Mouse (Mus musculus): ENCODE measurements around the gene Keap1. TPM values are rescaled to one million over a fixed set of nuclear protein-coding genes. Genes with fewer than 3 reads are reported as not detected.
"Not testable (repeated sequence)": the region's sequence is repeated elsewhere in the genome, so short reads cannot be mapped to it uniquely, and the experiment has no call there.

Gene Keap1
- total and polyA plus RNA-seq, 2 experiments from 2014 or later, result 67.0 to 72.7 TPM

- 18% methylated on average over 17 of the region's 19 CpGs for WGBS
- Histone ChIP-seq H3K4me1 (ENCODE audit: insufficient read depth) (peaks cover 4% of the 10 kb centered on the region; the same call in 1 of the 2 replicates), H3K27ac (ENCODE audit: low read depth, low read length) (peak overlapping the region; percentile 75), H3K9ac (peak overlapping the region; percentile 75), H3K36me3 (ENCODE audit: insufficient read depth) (peaks cover 15% of the 10 kb centered on the region; the same call in 1 of the 2 replicates), H3K4me3 (ENCODE audit: low read depth, low read length) (peak overlapping the region; percentile 72), H3K4me2 (ENCODE audit: low read depth) (peak overlapping the region; percentile 85), H3K9me3 (ENCODE audit: low read length) (no peaks in the 10 kb centered on the region), H3K27me3 (ENCODE audit: insufficient read depth, low read length) (no peaks in the 10 kb centered on the region)
- peak; percentile 91 for ATAC-seq
- no peak for TF ChIP-seq CTCF (IDR thresholded peaks at IDR 0.05; ENCODE audit: low read depth)
- DNase-seq, result peak; percentile 81
Measured at GRCm38 (mm10) chr9:21196521-21197433, 42.4 kb downstream of the Keap1 start.

GRCm38 (mm10) chr9:21195736-21196505 is 43.2 kb downstream of the Keap1 start:
- H3K36me3 ChIP-seq (ENCODE audit: insufficient read depth); H3K27me3 ChIP-seq (ENCODE audit: insufficient read depth, low read length); H3K9me3 ChIP-seq (ENCODE audit: low read length); H3K4me1 ChIP-seq (ENCODE audit: insufficient read depth); H3K27ac ChIP-seq (ENCODE audit: low read depth, low read length); H3K9ac ChIP-seq: not testable (repeated sequence)
- WGBS, result 48% methylated on average over 7 of the region's 7 CpGs
- Histone ChIP-seq H3K4me3 (ENCODE audit: low read depth, low read length) (peak overlapping the region; percentile 72; the same call in 1 of the 2 replicates), H3K4me2 (ENCODE audit: low read depth) (peak overlapping the region; percentile 85; the same call in 1 of the 2 replicates)
- peak; percentile 22; the same call in 1 of the 2 replicates for TF ChIP-seq CTCF (IDR thresholded peaks at IDR 0.05; ENCODE audit: low read depth)
- DNase-seq (peak; percentile 12), ATAC-seq (peak; percentile 14)

- Histone ChIP-seq H3K9ac (no peak overlapping the region), H3K4me1 (ENCODE audit: insufficient read depth) (peaks cover 4% of the 10 kb centered on the region; the same call in 1 of the 2 replicates), H3K4me3 (ENCODE audit: low read depth, low read length) (no peak overlapping the region), H3K27me3 (ENCODE audit: insufficient read depth, low read length) (no peaks in the 10 kb centered on the region), H3K9me3 (ENCODE audit: low read length) (no peaks in the 10 kb centered on the region), H3K27ac (ENCODE audit: low read depth, low read length) (no peak overlapping the region), H3K36me3 (ENCODE audit: insufficient read depth) (no peaks in the 10 kb centered on the region), H3K4me2 (ENCODE audit: low read depth) (no peak overlapping the region)
- DNase-seq (no peak), ATAC-seq (no peak)
- no peak for TF ChIP-seq CTCF (IDR thresholded peaks at IDR 0.05; ENCODE audit: low read depth)
- WGBS, result 64% methylated on average over 4 of the region's 4 CpGs
Measured at GRCm38 (mm10) chr9:21194787-21195493, 44.2 kb downstream of the Keap1 start.

- Histone ChIP-seq H3K4me1 (ENCODE audit: insufficient read depth) (peaks cover 4% of the 10 kb centered on the region; the same call in 1 of the 2 replicates), H3K9me3 (ENCODE audit: low read length) (no peaks in the 10 kb centered on the region), H3K9ac (no peak overlapping the region), H3K4me3 (ENCODE audit: low read depth, low read length) (no peak overlapping the region), H3K27me3 (ENCODE audit: insufficient read depth, low read length) (no peaks in the 10 kb centered on the region), H3K27ac (ENCODE audit: low read depth, low read length) (no peak overlapping the region), H3K36me3 (ENCODE audit: insufficient read depth) (no peaks in the 10 kb centered on the region), H3K4me2 (ENCODE audit: low read depth) (no peak overlapping the region)
- WGBS, result 85% methylated on average over 3 of the region's 3 CpGs
- no peak for TF ChIP-seq CTCF (IDR thresholded peaks at IDR 0.05; ENCODE audit: low read depth)
- DNase-seq (no peak), ATAC-seq (no peak)
Measured at GRCm38 (mm10) chr9:21193786-21194185, 45.4 kb downstream of the Keap1 start.

GRCm38 (mm10) chr9:21190670-21191069 is 48.5 kb downstream of the Keap1 start:
- no peaks in the 10 kb centered on the region for H3K9me3 ChIP-seq (ENCODE audit: low read length)

GRCm38 (mm10) chr9:21189905-21190304 is 49.3 kb downstream of the Keap1 start:
- Histone ChIP-seq H3K9me3 (ENCODE audit: low read length) (no peaks in the 10 kb centered on the region), H3K4me2 (ENCODE audit: low read depth) (no peak overlapping the region), H3K9ac (no peak overlapping the region), H3K4me3 (ENCODE audit: low read depth, low read length) (no peak overlapping the region), H3K27ac (ENCODE audit: low read depth, low read length) (no peak overlapping the region), H3K4me1 (ENCODE audit: insufficient read depth) (no peaks in the 10 kb centered on the region), H3K36me3 (ENCODE audit: insufficient read depth) (no peaks in the 10 kb centered on the region), H3K27me3 (ENCODE audit: insufficient read depth, low read length) (no peaks in the 10 kb centered on the region)
- DNase-seq (peak; percentile 25), ATAC-seq (no peak; the same call in 1 of the 2 replicates)
- TF ChIP-seq CTCF (IDR thresholded peaks at IDR 0.05; ENCODE audit: low read depth), result peak; percentile 30; the same call in 1 of the 2 replicates
- 39% methylated on average over 7 of the region's 7 CpGs for WGBS

More at GRCm38 (mm10) chr9:21190670-21191069, 48.5 kb downstream of the Keap1 start:
- DNase-seq (no peak), ATAC-seq (no peak)
- H3K4me3 ChIP-seq (ENCODE audit: low read depth, low read length), result no peak overlapping the region
- 75% methylated on average over 3 of the region's 3 CpGs for WGBS
- no peak overlapping the region for H3K9ac ChIP-seq
- H3K4me1 ChIP-seq (ENCODE audit: insufficient read depth), result no peaks in the 10 kb centered on the region
- H3K4me2 ChIP-seq (ENCODE audit: low read depth), result no peak overlapping the region
- H3K27ac ChIP-seq (ENCODE audit: low read depth, low read length), result no peak overlapping the region
- TF ChIP-seq CTCF (IDR thresholded peaks at IDR 0.05; ENCODE audit: low read depth), result no peak
- no peaks in the 10 kb centered on the region for H3K27me3 ChIP-seq (ENCODE audit: insufficient read depth, low read length)
- no peaks in the 10 kb centered on the region for H3K36me3 ChIP-seq (ENCODE audit: insufficient read depth)

Measured in forebrain, postnatal 0 days (tissue).